Mouse (Mus musculus) right cerebral cortex, postnatal 10 days (tissue): ENCODE data around the gene Gabbr2.

Source experiments
- DNase-seq, 2 experiments: peaks; one replicate each; pipeline ENCODE4 v3.0.0; 2021; ENCODE audit warnings: low spot score in 2 of 2

The Gabbr2 gene

DNA sequence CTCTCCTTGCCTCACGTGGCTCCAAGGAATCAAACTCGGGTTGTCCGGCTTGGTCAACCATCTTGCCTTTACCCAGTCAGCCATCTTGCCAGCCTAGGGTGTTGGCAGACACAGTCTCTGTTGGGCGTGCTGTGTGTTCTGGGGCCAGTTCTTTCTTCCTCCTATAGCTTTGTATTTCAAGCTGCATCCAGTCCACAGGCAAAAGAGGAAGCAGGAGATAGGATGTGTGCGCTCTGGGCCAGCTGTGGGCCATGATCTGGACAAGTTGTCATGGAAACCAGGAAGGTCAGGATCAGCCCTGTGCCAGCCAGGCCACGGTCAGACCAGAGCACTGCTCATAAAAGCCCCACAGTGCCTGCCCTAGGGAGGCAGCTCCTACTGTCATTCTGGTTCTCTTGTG is 74.9 kb downstream of the Gabbr2 start:
- DNase-seq, result no peak

DNA sequence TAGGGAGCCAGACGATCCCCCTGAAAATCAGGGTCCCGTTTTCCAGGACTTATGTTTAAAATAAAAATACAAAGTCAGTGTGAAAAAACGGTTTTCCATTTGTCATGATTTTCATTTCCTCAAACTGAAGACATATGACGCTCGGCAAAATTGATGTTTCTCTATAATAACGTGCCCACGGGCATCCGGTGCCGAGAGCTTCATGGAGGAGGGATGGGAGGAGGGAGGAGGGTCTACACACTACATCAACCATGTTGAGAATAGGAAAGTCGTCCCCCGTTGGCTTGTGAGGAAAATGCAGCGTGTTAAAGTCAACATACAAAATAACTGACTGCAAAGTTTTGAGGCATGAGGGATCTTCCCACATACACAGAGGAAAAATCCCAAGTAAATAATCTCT is 75.7 kb downstream of the Gabbr2 start:
- DNase-seq, result no peak

DNA sequence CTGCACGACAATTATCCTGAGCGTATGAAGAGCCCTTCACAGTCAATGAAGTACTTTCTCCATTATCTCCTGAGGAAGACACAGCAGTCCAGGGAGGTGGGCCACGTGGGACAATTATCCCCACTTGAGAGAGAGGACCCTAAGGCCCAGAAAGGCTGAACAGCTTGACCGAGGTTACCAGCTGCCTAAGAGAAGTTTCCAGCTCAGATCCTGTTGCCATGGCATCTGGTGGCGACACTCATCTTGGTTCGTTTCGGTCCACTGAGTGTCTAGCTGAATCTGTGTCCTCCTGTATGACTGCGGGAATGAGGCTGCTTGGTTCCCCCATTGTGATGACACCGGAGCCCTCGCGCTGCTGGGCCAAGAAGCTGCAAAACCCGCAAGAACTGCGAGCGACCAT is 76.2 kb downstream of the Gabbr2 start:
- no peak for DNase-seq

DNA sequence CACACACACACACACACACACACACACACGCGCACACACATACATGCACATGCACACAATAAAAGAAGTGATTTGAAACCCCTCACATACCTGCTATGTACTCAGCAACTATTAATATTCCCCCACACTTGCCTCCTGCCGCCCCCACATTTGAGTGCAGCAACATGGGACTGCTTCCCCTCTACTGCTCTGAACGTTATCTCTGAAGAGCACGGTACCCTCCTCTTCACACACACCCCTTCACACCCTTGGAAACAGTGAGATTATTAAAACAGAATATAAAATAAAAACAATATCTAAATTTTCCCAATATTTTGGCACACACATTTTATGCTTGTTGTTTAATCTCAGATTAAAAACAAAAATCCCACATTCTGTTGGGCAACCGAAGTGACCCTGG is 77.1 kb downstream of the Gabbr2 start:
- no peak for DNase-seq

DNA sequence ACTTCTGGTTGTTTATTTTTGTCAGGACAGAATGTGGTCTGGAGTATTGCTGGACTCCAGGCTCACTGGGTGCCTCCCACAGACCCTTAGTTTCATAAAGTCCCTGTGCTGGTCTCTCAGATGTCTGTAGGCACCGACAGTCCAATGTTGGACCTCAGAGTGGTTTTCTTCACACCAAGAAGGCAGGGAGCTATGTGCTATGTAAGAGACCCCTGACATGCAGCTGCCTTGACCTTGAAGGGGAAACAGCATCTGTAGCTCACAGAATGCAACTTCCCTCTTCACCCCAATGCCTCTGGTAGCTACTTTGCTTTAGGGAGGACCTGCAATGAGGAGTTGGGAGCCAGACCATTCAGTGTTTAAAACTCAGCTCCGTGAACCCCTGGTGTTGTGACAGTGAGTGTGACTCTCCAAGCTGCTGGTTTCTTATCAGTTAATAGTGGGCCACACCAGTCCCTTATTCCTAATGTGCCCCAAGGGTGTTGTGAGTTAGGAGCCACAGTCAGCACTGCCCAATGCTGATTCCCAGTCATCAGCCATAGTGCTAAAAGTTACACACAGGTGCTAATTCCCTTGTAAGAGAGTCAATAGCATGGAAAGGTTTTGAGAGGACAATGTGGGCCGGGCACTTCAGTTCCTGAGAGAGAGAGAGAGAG is 85.5 kb downstream of the Gabbr2 start:
- DNase-seq, result no peak

DNA sequence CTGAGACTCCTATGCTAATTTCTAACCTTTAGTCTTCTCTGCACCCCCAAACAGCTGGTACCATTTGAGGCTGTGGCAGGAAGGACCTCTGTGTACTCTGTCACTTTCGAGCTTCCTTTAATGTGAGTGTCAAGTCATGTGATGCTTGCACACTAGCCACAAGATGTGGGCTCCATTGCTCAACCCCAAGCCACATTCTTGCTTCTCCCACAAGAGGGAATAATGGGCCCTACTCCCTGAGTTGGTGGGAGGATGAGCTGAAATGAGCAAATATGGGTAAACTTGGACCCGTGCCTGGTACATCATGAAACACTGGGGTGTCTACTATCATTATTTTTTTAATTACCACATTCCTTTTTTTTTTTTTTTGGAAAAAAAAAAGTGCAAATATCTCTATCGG is 86.5 kb downstream of the Gabbr2 start:
- DNase-seq, result no peak

DNA sequence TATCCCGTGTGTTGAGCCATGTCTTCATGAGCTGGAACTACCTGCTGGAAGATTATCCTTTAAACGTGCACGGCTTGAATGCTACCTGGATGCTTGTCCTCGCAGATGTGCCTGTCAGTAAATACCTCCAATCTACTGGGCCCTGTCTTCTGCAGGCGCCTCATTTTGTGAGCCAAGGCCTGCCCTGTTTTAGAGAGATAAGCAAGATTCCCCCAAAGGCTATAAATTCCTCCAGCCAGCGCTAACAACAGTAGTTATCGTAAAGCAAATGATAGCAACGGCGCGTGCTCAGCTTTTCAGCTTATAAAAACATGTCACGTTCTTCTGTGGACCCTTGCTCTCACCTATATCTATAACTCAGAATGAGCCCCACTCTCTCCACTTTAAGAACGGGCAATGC is 87.5 kb downstream of the Gabbr2 start:
- no peak for DNase-seq

DNA sequence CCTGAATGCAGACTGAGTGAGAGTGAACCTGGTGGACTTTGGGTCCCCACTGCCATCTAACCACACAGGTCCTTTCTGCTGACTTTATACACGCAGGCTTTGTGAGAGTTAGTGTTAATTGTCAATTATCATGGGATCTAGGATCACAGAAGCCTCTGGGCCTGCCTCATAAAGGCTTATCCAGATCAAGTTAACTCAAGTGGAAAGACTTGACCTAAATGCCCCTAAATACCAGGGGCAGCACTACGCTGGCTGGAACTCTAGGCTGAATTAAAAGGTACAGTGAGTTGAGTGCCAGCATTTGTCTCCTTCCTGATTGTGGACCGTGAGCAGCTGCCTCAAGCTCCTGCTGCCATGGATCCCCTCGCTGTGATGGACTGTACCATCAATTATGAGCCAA is 93.1 kb downstream of the Gabbr2 start:
- DNase-seq, result no peak

DNA sequence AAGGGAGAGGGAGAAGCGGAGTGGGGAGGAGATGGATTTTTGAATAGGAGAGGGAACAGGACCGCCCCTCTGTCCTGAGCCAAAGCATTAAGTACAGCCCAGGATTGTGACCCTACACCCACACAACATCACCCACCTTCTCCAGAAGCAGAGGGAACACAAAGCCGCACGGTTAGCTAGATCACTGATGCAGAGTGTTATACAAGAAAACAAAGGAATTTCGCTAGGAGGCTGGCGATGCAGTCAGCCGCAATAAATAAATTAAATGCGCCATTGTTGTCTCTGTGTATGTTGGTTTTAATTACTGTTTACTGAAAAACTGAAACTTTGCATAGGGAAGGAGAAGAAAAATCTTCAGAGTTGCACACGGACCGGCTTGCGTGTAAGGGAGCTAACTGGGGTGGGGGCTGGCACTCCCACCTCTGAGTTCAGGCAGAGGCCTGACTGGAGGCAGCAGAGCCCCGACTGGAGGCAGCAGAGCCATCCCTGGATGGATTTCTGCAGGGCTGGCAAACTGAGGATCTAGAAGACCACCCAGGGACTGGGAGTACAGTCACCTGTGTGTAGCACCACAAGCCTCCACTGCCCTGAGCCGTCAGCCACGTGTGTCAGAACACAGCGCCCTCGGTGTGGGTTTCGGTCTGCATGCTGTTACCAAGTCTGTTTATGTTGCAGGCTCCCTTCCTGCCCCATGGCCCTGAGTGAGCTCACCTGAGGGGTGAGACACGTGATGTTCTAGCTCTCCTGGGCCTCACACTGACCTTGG is 93.9 kb downstream of the Gabbr2 start:
- DNase-seq, result no peak

DNA sequence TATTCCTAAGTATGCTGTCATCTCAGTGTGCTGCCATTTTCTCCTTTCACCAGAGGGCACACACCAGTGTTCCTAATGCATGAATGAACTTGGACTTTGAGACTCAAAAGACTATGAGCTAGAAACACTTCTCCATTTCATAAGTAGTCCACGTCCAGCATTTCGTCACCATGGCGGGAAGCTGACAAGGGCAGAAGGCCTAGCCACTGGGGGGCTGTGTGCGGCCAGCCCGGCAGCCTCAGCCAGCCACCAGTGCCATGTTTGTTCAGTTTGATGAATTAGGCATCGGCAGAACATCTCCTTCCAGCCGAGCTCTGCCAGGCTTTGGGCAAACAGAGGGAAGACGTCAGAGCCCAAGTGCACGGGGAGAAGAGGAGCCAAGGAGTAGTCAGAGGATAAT is 97.5 kb downstream of the Gabbr2 start:
- no peak for DNase-seq

DNA sequence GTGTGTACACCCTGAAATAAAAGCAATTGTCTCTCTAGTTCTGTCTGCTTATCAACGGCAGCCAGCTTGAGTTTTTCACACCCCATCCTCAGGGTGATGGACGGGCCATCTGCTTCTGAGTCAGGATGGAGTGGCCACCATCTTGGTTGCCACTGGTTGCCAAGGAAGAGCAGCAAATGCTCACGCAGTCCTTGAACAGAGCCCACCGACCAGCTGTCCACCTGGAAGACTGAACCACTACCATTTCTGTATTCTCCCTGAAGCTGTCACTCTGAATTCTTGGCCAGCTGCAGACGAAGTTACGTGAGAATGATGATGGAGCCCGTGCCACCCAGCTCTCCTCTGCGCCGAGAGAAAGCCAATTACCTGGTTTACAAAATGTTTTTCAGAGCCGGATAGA is 102.5 kb downstream of the Gabbr2 start:
- DNase-seq, result peak; percentile 70 to 87

DNA sequence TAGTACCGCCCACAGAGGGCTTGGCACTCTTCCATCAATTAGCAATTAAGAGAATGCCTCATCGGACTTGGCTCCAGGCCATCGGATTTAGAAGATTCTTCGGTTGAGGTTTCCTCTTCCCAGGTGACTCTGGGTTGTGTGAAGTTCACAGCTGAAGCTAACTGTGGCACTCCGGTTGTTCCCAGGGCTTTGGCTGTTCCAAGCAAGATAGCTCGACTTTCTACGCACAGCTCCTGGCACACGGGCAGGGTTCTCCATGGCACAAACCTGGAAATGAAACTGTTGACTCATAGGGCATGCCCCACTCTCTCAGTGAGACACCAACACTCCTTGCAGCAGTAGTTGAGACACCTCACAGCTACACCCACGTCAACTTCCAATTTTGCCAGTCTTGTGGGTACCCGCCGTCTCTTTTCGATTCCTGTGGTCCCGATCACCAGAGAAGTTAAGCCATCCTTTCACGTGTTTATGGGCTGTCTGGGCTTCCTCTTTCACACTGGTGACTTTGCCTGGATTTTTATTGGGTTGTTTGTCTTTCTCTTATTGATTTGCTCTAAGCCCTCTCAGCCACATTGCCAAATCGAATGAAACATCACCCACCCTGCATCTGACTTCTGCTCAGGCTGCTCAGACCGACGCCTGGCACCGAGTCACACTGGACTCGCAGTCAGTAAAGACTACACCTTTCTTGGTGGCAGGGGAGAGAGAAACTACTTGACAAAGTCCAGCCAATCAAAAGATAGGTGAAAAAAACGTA is 105.9 kb downstream of the Gabbr2 start:
- peak; percentile 50 to 66 for DNase-seq

DNA sequence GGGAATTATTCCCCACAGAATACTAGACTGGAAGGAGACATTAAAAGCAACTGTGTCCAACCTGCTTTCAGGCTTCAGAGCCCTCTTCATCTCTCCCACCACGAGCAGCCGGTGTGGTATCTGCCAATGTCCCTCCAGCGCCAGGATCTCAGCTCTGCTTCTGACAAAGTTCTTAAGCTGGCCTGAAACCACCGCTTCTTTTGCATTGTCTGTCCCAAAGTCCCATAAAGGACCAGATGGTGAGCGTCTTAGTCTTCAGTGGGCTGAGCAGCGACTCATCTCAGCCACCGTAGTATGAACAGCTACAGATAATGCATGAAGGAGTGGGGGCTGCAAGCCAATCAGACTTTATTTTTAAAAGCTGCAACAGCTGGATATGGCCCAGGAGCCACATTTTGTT is 107.5 kb downstream of the Gabbr2 start:
- no peak for DNase-seq

DNA sequence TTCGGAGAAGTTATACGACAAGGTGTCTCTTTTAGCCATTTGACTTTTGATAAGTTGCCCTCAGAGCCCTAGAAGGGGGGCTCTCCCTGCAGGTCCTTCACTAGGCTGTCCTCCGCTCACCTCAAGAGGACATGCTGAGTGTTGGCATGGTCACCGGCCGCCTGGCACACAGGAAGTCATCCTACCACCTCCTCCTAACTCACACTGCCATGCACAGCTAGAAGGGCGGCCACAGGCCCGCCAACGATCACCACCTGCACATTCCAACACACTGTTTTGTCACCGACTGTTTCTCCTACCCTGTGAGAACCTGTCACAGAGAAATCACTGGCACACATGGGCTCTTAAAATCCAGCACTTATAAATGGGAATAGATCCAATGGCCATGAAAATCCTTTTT is 108.1 kb downstream of the Gabbr2 start:
- no peak for DNase-seq

DNA sequence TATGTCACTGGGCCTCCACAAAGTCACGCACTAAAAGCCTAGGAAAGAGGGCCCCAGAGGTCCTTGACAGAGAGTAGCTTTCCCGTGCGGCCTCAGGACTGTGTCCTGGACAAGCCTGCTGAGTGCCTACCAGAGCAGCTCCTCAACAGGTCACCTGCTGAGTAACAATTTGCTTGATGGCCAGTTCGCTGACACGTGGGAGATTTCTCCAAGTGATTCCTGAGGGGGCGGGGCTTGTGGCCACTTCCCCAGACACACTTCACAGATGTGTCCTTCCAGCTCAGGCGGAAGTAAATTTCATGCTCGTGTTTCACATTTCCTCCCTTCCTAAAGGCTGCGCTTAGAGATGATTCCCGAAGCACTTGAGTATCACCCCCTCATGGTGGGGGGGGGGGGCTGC is 108.6 kb downstream of the Gabbr2 start:
- DNase-seq, result no peak

DNA sequence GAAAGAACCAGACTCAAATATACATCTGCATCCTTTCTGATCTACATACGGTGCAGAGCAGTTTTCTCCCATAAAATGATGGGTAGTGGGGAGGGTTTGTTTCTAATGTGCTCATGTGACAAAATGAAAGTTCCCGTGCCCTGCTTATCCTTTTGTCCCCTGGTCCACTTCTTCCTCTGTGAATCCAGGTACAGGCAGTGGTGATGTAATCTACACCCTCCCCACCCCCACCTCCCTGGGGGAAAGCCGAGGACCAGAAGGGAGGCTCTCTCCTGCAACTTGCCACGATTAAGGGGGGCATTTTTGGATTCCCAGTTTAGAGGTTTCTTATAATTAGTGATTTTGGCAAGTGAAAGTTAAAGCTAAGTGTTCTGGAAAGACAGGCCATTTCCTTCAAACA is 110.4 kb downstream of the Gabbr2 start:
- peak in 1 of 2 experiments; percentile 31 for DNase-seq

DNA sequence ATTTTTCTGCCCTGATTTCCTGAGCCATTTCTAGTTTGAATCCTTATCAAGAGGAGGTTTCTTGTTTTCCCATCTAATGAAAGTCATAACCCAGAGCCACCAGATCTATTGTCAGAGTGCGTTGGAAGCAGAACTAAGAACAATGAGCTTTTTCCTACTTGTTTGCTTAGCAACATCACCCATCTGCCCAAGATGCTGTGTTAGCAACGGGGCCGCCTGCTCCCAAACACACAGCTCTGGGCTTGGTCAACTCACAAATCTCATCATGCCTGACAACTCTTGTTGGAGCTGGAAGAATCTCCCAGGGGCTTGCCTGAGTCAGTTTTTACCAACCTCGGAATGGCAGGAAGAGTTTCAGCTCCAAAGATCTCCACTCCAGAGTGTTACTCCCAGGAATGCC is 111.7 kb downstream of the Gabbr2 start:
- DNase-seq, result no peak

DNA sequence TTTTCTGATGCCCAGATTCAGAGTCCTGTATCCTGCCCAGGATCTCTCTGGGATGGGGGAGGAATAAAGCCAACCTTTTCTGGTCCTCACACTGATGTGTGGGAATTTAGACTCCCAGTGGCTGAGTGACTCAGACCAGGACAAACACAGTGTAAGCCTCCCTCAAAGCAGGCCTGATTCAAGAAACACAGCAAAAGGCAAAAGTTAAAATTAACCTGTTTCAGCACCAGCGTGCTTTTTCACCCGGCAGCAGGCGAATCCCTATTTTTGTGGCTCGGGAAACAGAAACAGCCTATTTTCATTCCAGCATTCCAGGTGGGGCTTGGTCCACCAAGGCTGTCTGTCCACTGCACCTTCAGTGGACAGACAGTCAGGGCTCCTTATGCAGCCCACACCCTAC is 118.9 kb downstream of the Gabbr2 start:
- no peak for DNase-seq

DNA sequence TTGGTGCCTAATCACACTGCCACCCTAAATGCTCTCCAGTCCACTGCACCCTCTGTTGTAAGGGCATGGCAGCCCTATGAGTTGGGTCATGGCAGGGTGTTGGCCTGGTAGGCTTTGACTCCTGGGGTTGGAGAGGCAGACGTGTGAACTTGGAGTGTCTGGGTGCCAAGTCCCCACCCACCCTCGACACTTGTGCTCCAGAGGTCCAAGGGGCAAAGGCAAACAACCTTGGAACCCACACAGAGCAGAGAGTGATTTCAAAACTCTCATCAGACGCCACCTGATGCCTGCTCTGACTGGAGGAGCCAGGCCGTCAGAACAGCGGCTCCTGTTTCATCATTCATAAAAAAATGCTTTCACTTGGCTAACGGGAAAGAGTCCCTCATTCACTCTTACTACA is 121.5 kb downstream of the Gabbr2 start:
- no peak for DNase-seq

DNA sequence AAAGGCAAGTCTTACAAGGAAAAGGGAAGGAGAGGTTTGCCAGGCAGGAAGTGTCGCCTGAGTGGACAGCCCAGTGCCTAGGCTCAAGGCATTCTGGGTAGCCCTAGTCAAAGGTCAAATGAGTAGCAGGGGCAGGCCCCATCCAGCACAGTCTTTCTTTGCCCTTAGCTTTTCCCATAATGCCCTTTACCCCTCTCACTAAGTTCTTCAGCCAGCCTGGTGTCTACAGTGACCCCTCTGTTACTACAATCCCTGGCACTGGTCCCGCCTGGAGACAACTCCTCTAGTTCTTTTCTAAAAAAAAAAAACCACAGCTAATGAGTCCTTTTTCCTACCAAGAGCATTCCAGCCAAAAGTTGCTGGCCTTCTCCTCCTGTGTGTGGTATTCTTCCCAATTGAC is 122.3 kb downstream of the Gabbr2 start:
- DNase-seq, result peak in 1 of 2 experiments; percentile 54

DNA sequence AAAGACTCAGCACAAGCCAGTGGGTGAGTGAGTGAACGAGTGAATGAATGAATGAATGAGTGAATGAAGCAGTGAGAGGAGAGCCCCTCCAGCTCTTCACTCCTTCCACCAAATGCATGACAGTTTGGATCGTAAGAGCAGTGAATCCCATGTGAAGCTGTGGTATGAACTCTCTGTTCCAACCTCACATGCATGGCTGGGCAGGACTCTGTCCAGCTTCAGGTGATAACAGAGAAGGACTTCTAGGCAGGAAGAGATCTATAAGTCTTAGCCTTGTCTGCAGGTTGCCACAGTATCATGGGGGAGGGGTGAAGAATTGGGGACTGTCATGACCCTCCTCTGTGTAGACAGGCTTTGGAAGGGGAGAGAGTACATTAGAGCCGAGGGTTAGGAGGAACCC is 122.8 kb downstream of the Gabbr2 start:
- no peak for DNase-seq

DNA sequence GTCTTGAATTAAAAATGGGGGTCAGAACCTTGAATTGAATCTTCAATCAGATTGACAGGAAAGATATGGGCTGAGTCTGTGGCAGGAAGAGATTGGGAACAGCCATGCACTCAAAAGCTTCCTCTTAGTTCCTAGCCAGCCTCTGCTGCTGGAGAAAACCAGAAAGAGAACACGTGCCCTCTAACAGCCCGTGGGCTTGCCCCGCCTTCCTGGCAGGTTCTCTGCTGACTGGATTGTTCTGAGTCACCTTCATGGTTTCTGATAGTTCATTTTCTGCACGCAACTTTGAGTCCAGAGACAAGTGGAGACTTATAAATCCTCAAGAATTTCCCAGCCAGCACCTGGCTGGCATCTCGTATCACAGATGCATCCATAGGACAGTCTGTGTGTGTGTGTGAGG is 123.5 kb downstream of the Gabbr2 start:
- no peak for DNase-seq

DNA sequence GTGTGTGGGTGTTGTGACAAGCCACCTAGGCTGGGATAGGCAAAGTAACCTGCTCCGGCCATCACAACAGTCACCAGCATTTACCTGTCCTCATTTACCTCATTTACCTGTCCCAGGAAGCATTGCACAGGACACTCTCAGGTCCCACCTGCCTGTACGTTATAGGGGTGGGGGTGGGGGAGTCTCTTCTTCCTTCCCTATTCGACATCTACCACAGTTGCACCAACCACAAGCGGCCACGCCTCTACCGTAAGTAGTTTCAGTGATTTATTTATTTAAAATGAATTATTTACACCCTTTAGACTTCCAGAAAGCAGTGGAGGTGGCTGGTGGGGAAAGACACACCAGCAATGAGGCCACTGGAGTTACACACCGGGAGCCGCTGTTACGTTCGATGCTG is 123.9 kb downstream of the Gabbr2 start:
- no peak for DNase-seq
